Mouse (Mus musculus) layer of hippocampus, postnatal 14 days (tissue): ENCODE results near the gene Igsf11. TPM values are rescaled to one million over a fixed set of nuclear protein-coding genes. Genes with fewer than 3 reads are reported as not detected.

Experiments used
- DNase-seq, 2 experiments: peaks; one replicate each; pipeline ENCODE4 v3.0.0; 2021 to 2022; ENCODE audit warnings: low spot score in 2 of 2, mixed read lengths in 1 of 2
- long read RNA-seq, 2 experiments: library from polyadenylated mRNA; stranded (forward); transcript quantifications; one replicate each; pipeline ENCODE4 v2.0.0; 2021
- total RNA-seq, 2 experiments: library from RNA; stranded (reverse); gene quantifications; 2 replicates each; pipeline ENCODE4 v1.2.3; 2021

Gene Igsf11
- total RNA-seq: 10 to 100 TPM; 37.0 to 37.1 TPM
- long read RNA-seq, experiment 1, transcript Igsf11-201 (7 exons, 3,443 nt): major isoform, 6 of 7 reads
- long read RNA-seq, experiment 1, partial matches to known transcripts: 0 of 7 reads
- long read RNA-seq, experiment 1, other reads (novel, unspliced or antisense): 1 of 7 reads
- long read RNA-seq, experiment 2, transcript Igsf11-201 (7 exons, 3,443 nt): major isoform, 17 of 25 reads
- long read RNA-seq, experiment 2, partial matches to known transcripts: 3 of 25 reads
- long read RNA-seq, experiment 2, other reads (novel, unspliced or antisense): 5 of 25 reads

- no peak for DNase-seq
Measured at GRCm38 (mm10) chr16:38892371-38892770, at the start of gene Igsf11. TSS of gene Igsf11 (plus strand) at chr16:38892671.

GRCm38 (mm10) chr16:38858120-38858749 lies 34.2 kb upstream of the Igsf11 start:
- DNase-seq: peak in 1 of 2 experiments; percentile 34

- no peak for DNase-seq
Measured at GRCm38 (mm10) chr16:38860548-38860947, 31.9 kb upstream of the Igsf11 start.

GRCm38 (mm10) chr16:38864358-38864757 lies 28.1 kb upstream of the Igsf11 start:
- DNase-seq: no peak

- DNase-seq: no peak
Measured at GRCm38 (mm10) chr16:38873231-38873630, 19.2 kb upstream of the Igsf11 start.

- peak in 1 of 2 experiments; percentile 9 for DNase-seq
Measured at GRCm38 (mm10) chr16:38874481-38874880, 18.0 kb upstream of the Igsf11 start.

GRCm38 (mm10) chr16:38898816-38899425 lies 6.5 kb downstream of the Igsf11 start:
- DNase-seq: no peak

- no peak for DNase-seq
Measured at GRCm38 (mm10) chr16:38900024-38900423, 7.6 kb downstream of the Igsf11 start.

- DNase-seq: peak; percentile 90 to 92
Measured at GRCm38 (mm10) chr16:38902111-38902778, 9.8 kb downstream of the Igsf11 start.

- no peak for DNase-seq
Measured at GRCm38 (mm10) chr16:38903020-38903419, 10.5 kb downstream of the Igsf11 start.

- no peak for DNase-seq
Measured at GRCm38 (mm10) chr16:38904202-38904601, 11.7 kb downstream of the Igsf11 start.

- no peak for DNase-seq
Measured at GRCm38 (mm10) chr16:38905911-38906310, 13.4 kb downstream of the Igsf11 start.

GRCm38 (mm10) chr16:38908304-38908703 lies 15.8 kb downstream of the Igsf11 start:
- DNase-seq: no peak

GRCm38 (mm10) chr16:38909506-38909905 lies 17.0 kb downstream of the Igsf11 start:
- DNase-seq: no peak

- DNase-seq: no peak
Measured at GRCm38 (mm10) chr16:38910088-38910487, 17.6 kb downstream of the Igsf11 start.

- no peak for DNase-seq
Measured at GRCm38 (mm10) chr16:38915451-38915850, 23.0 kb downstream of the Igsf11 start.

- DNase-seq: no peak
Measured at GRCm38 (mm10) chr16:38916053-38916786, 23.7 kb downstream of the Igsf11 start.

GRCm38 (mm10) chr16:38916885-38917284 lies 24.4 kb downstream of the Igsf11 start:
- DNase-seq: peak in 1 of 2 experiments; percentile 42

GRCm38 (mm10) chr16:38918121-38918520 lies 25.6 kb downstream of the Igsf11 start:
- no peak for DNase-seq

GRCm38 (mm10) chr16:38920488-38920887 lies 28.0 kb downstream of the Igsf11 start:
- DNase-seq: no peak

GRCm38 (mm10) chr16:38924940-38925339 lies 32.5 kb downstream of the Igsf11 start:
- peak; percentile 66 to 75 for DNase-seq
